In the genomic region with DNA sequence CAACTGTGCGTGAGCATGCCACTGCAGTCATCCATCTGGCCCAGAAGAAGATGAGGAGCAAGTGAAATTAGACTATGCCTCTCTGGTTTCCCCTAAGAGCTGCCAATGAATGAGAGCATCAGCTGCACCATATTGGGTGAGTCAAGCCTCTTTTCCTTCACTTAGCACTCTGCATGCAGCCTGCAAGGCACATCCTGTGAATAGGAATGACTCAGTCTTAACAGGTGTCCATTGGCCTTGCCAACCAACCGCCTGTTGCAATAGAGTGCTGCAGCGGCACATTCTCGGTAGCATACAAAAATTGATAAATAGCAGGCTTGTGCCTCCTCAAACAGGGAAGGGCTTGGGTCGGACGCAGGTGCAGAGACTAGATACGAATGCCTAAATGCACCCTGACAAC, we compare ENCODE assay signal across 9 mouse cellular contexts.
DNase-seq lines count a peak whose midpoint lies in the region; ATAC-seq and TF ChIP-seq lines count a peak whose summit lies in the region.
"Had no signal": no experiment of that assay in that cellular context is flagged by ENCODE, and none has a peak within 500 bp of the region (broad histone marks: within the 10 kb centered on the region; RNA-seq: fewer than 3 reads in every experiment).

No protein-coding gene starts in this region.

- H3K27ac ChIP-seq in limb, embryonic 14.5 days (replicated peaks; ENCODE audit: low read depth, low read length): no peak overlapping the region
- no peak overlapping the region for H3K27ac ChIP-seq in limb, embryonic 10.5 days

- WGBS in limb, embryonic 14.5 days: 95% methylated on average over 7 of the region's 7 CpGs
- WGBS in limb, embryonic 10.5 days: 96% methylated on average over 7 of the region's 7 CpGs

- H3K4me1 ChIP-seq in limb, embryonic 14.5 days (ENCODE audit: control insufficient read depth, insufficient read depth, low read length): no peaks in the 10 kb centered on the region
- no peaks in the 10 kb centered on the region for H3K4me1 ChIP-seq in limb, embryonic 10.5 days

- no peak overlapping the region for H3K9ac ChIP-seq in limb, embryonic 14.5 days (ENCODE audit: low read depth, low read length, severe bottlenecking)

- no peaks in the 10 kb centered on the region for H3K9me3 ChIP-seq in limb, embryonic 14.5 days (ENCODE audit: control insufficient read depth, low read length)
- H3K9me3 ChIP-seq in limb, embryonic 10.5 days (replicated peaks): no peaks in the 10 kb centered on the region

- ATAC-seq in cerebellum, adult (ENCODE audit: insufficient number of reproducible peaks, low FRiP score, low TSS enrichment): no peak
- no peak for ATAC-seq in limb, embryonic 14.5 days (ENCODE audit: low FRiP score, low read depth)

- no peak overlapping the region for H3K4me2 ChIP-seq in limb, embryonic 14.5 days (replicated peaks; ENCODE audit: low read depth, low read length, severe bottlenecking)

- peak; percentile 2 to 4 for DNase-seq in cerebellum, adult 18-20 months
- peak; percentile 12 for DNase-seq in limb, embryonic 14.5 days (ENCODE audit: low spot score)
- no peak for DNase-seq in limb, embryonic 10.5 days (ENCODE audit: low spot score)
- peak; percentile 40 to 73 for DNase-seq in layer of hippocampus, postnatal 14 days (ENCODE audit: low spot score in 2 of 2)
- DNase-seq in embryo, embryonic 10.5 days (ENCODE audit: low spot score): no peak
- no peak for DNase-seq in adipocyte (ENCODE audit: low spot score)
- no peak for DNase-seq in adrenal gland, adult 8-10 months
- DNase-seq: thymus, postnatal 14 days had no signal

- no peak overlapping the region for H3K4me3 ChIP-seq in limb, embryonic 14.5 days (replicated peaks; ENCODE audit: low read length)
- H3K4me3 ChIP-seq in limb, embryonic 10.5 days: no peak overlapping the region

- no peaks in the 10 kb centered on the region for H3K36me3 ChIP-seq in limb, embryonic 14.5 days (ENCODE audit: control insufficient read depth, insufficient read depth, low read length)
- H3K36me3 ChIP-seq in limb, embryonic 10.5 days: no peaks in the 10 kb centered on the region

- no peak for TF ChIP-seq POLR2A in limb, embryonic 14.5 days (IDR thresholded peaks at IDR 0.05; ENCODE audit: borderline replicate concordance, extremely low read depth, insufficient read depth, insufficient read length)

- no peaks in the 10 kb centered on the region for H3K27me3 ChIP-seq in limb, embryonic 14.5 days (ENCODE audit: control insufficient read depth, insufficient read depth, low read length)
- H3K27me3 ChIP-seq in limb, embryonic 10.5 days (ENCODE audit: low read depth, poor library complexity, severe bottlenecking): no peaks in the 10 kb centered on the region

Comparison
In these comparisons a context has a peak if more than half of its experiments do, and no peak if none do; other contexts are left out.
1. DNase-seq: peak in cerebellum, adult 18-20 months (2 of 2), limb, embryonic 14.5 days (single experiment) and layer of hippocampus, postnatal 14 days (2 of 2); none in limb, embryonic 10.5 days (single experiment), embryo, embryonic 10.5 days (single experiment), adipocyte (single experiment) and adrenal gland, adult 8-10 months (single experiment).